Mouse (Mus musculus): ENCODE data around the gene AI661453. TPM values are rescaled to one million over a fixed set of nuclear protein-coding genes. Genes with fewer than 3 reads are reported as not detected.
"Not testable (repeated sequence)": the region's sequence is repeated elsewhere in the genome, so short reads cannot be mapped to it uniquely, and the experiment has no call there.

Gene AI661453
- total and polyA plus RNA-seq, 3 experiments: not detected

- H3K36me3 ChIP-seq (replicated peaks in 1 of 2; ENCODE audit: control insufficient read depth in 1 of 2, insufficient read depth in 1 of 2, low read length in 1 of 2); dilution Hi-C loops (cut with MboI; ENCODE audit: extremely low pct_ligation_motif_present, extremely low pct_unique_long_range_greater_than_20kb, low sequenced_read_pairs); H3K4me1 ChIP-seq (ENCODE audit: control insufficient read depth in 1 of 2, insufficient read depth in 2 of 2); H3K9me3 ChIP-seq (replicated peaks; ENCODE audit: low read length); H3K4me2 ChIP-seq (ENCODE audit: insufficient read depth, low read depth, poor library complexity, severe bottlenecking); H3K4me3 ChIP-seq (replicated peaks in 1 of 3; ENCODE audit: low read depth in 2 of 3, low read length in 2 of 3, poor library complexity in 1 of 3); in situ Hi-C loops (cut with MboI; ENCODE audit: low pct_ligation_motif_present, low pct_unique_long_range_greater_than_20kb, low sequenced_read_pairs); DNase-seq (ENCODE audit: extremely low read depth); H3K27ac ChIP-seq (ENCODE audit: insufficient read depth, low read depth); H3K79me2 ChIP-seq (replicated peaks; ENCODE audit: control insufficient read depth, extremely low read depth, insufficient read depth, poor library complexity, severe bottlenecking); H3K9ac ChIP-seq (ENCODE audit: insufficient read depth, low read depth): not testable (repeated sequence)
- H3K27me3 ChIP-seq (replicated peaks): peaks cover 44% of the 10 kb centered on the region
Measured at GRCm38 (mm10) chr17:47409897-47410861, 26.2 kb upstream of the AI661453 start.

GRCm38 (mm10) chr17:47420195-47420594, 16.2 kb upstream of the AI661453 start:
- no peak overlapping the region for H3K9ac ChIP-seq (ENCODE audit: insufficient read depth, low read depth)
- H3K79me2 ChIP-seq (replicated peaks; ENCODE audit: control insufficient read depth, extremely low read depth, insufficient read depth, poor library complexity, severe bottlenecking): no peaks in the 10 kb centered on the region
- H3K9me3 ChIP-seq (replicated peaks; ENCODE audit: low read length): peaks cover 5% of the 10 kb centered on the region
- no peaks in the 10 kb centered on the region for H3K4me1 ChIP-seq (ENCODE audit: control insufficient read depth in 1 of 2, insufficient read depth in 2 of 2)
- in situ Hi-C loops (cut with MboI; ENCODE audit: low pct_ligation_motif_present, low pct_unique_long_range_greater_than_20kb, low sequenced_read_pairs) (no loop called here), dilution Hi-C loops (cut with MboI; ENCODE audit: extremely low pct_ligation_motif_present, extremely low pct_unique_long_range_greater_than_20kb, low sequenced_read_pairs) (no loop called here)
- no peak overlapping the region for H3K4me3 ChIP-seq (replicated peaks in 1 of 3; ENCODE audit: low read depth in 2 of 3, low read length in 2 of 3, poor library complexity in 1 of 3)
- no peaks in the 10 kb centered on the region for H3K36me3 ChIP-seq (replicated peaks in 1 of 2; ENCODE audit: control insufficient read depth in 1 of 2, insufficient read depth in 1 of 2, low read length in 1 of 2)
- TF ChIP-seq USF1 (IDR thresholded peaks at IDR 0.05; ENCODE audit: low read depth, low read length) (no peak), ZNF384 (IDR thresholded peaks at IDR 0.05; ENCODE audit: low read depth, low read length) (no peak), POLR2A (IDR thresholded peaks at IDR 0.05; ENCODE audit: low read depth, low read length) (no peak), RCOR1 (conservative IDR thresholded peaks at IDR 0.05; ENCODE audit: low read depth, low read length) (no peak), RAD21 (IDR thresholded peaks at IDR 0.05; ENCODE audit: low read depth, low read length) (no peak), SMC3 (IDR thresholded peaks at IDR 0.05; ENCODE audit: low read depth, low read length) (no peak), HCFC1 (IDR thresholded peaks at IDR 0.05; ENCODE audit: low read depth, low read length) (no peak)
- H3K4me2 ChIP-seq (ENCODE audit: insufficient read depth, low read depth, poor library complexity, severe bottlenecking): no peak overlapping the region
- H3K27ac ChIP-seq (ENCODE audit: insufficient read depth, low read depth): no peak overlapping the region
- H3K27me3 ChIP-seq (replicated peaks): peaks cover 26% of the 10 kb centered on the region
- no peak for DNase-seq (ENCODE audit: extremely low read depth)

GRCm38 (mm10) chr17:47421566-47421965, 14.8 kb upstream of the AI661453 start:
- no peaks in the 10 kb centered on the region for H3K79me2 ChIP-seq (replicated peaks; ENCODE audit: control insufficient read depth, extremely low read depth, insufficient read depth, poor library complexity, severe bottlenecking)
- H3K4me3 ChIP-seq (replicated peaks in 1 of 3; ENCODE audit: low read depth in 2 of 3, low read length in 2 of 3, poor library complexity in 1 of 3): no peak overlapping the region
- no peaks in the 10 kb centered on the region for H3K4me1 ChIP-seq (ENCODE audit: control insufficient read depth in 1 of 2, insufficient read depth in 2 of 2)
- H3K9me3 ChIP-seq (replicated peaks; ENCODE audit: low read length): no peaks in the 10 kb centered on the region
- TF ChIP-seq MEF2A (IDR thresholded peaks at IDR 0.05; ENCODE audit: borderline replicate concordance, low read depth, low read length) (no peak), BHLHE40 (IDR thresholded peaks at IDR 0.05; ENCODE audit: low read depth, low read length) (no peak), MXI1 (IDR thresholded peaks at IDR 0.05; ENCODE audit: low read depth, low read length) (no peak), POLR2A (IDR thresholded peaks at IDR 0.05; ENCODE audit: low read depth, low read length) (no peak), E2F4 (IDR thresholded peaks at IDR 0.05; ENCODE audit: insufficient replicate concordance, low read depth, low read length) (no peak), USF2 (conservative IDR thresholded peaks at IDR 0.05; ENCODE audit: low read depth, low read length) (no peak), USF1 (IDR thresholded peaks at IDR 0.05; ENCODE audit: low read depth, low read length) (no peak), JUND (conservative IDR thresholded peaks at IDR 0.05; ENCODE audit: low read depth, low read length) (no peak), TBP (conservative IDR thresholded peaks at IDR 0.05; ENCODE audit: low read depth, low read length) (no peak)
- in situ Hi-C loops (cut with MboI; ENCODE audit: low pct_ligation_motif_present, low pct_unique_long_range_greater_than_20kb, low sequenced_read_pairs) (no loop called here), dilution Hi-C loops (cut with MboI; ENCODE audit: extremely low pct_ligation_motif_present, extremely low pct_unique_long_range_greater_than_20kb, low sequenced_read_pairs) (no loop called here)
- H3K4me2 ChIP-seq (ENCODE audit: insufficient read depth, low read depth, poor library complexity, severe bottlenecking): no peak overlapping the region
- peaks cover 20% of the 10 kb centered on the region for H3K27me3 ChIP-seq (replicated peaks)
- H3K9ac ChIP-seq (ENCODE audit: insufficient read depth, low read depth): no peak overlapping the region
- H3K27ac ChIP-seq (ENCODE audit: insufficient read depth, low read depth): no peak overlapping the region
- no peaks in the 10 kb centered on the region for H3K36me3 ChIP-seq (replicated peaks in 1 of 2; ENCODE audit: control insufficient read depth in 1 of 2, insufficient read depth in 1 of 2, low read length in 1 of 2)
- no peak for DNase-seq (ENCODE audit: extremely low read depth)

- in situ Hi-C loops (cut with MboI; ENCODE audit: low pct_ligation_motif_present, low pct_unique_long_range_greater_than_20kb, low sequenced_read_pairs); H3K79me2 ChIP-seq (replicated peaks; ENCODE audit: control insufficient read depth, extremely low read depth, insufficient read depth, poor library complexity, severe bottlenecking); DNase-seq (ENCODE audit: extremely low read depth); H3K4me3 ChIP-seq (replicated peaks in 1 of 3; ENCODE audit: low read depth in 2 of 3, low read length in 2 of 3, poor library complexity in 1 of 3); H3K4me1 ChIP-seq (ENCODE audit: control insufficient read depth in 1 of 2, insufficient read depth in 2 of 2); H3K9ac ChIP-seq (ENCODE audit: insufficient read depth, low read depth); H3K36me3 ChIP-seq (replicated peaks in 1 of 2; ENCODE audit: control insufficient read depth in 1 of 2, insufficient read depth in 1 of 2, low read length in 1 of 2); H3K9me3 ChIP-seq (replicated peaks; ENCODE audit: low read length); H3K27ac ChIP-seq (ENCODE audit: insufficient read depth, low read depth); dilution Hi-C loops (cut with MboI; ENCODE audit: extremely low pct_ligation_motif_present, extremely low pct_unique_long_range_greater_than_20kb, low sequenced_read_pairs); H3K4me2 ChIP-seq (ENCODE audit: insufficient read depth, low read depth, poor library complexity, severe bottlenecking): not testable (repeated sequence)
- H3K27me3 ChIP-seq (replicated peaks): peaks cover 13% of the 10 kb centered on the region
Measured at GRCm38 (mm10) chr17:47422616-47423015, 13.8 kb upstream of the AI661453 start.

Data from CH12.LX (cell line).